Mouse (Mus musculus) megakaryocyte, embryonic 14.5 days (primary cell): ENCODE measurements around the gene Galnt17.

Experiments used
- FLI1 ChIP-seq: IDR thresholded peaks from 2 replicates; pipeline ENCODE4 v1.6.1; 2012; ENCODE audit warnings: low read length, inconsistent platforms, mixed read lengths
- GATA1 ChIP-seq: IDR thresholded peaks from 3 replicates; pipeline ENCODE4 v1.6.1; 2012; ENCODE audit warnings: mixed read lengths, low read length, inconsistent platforms, borderline replicate concordance

DNA sequence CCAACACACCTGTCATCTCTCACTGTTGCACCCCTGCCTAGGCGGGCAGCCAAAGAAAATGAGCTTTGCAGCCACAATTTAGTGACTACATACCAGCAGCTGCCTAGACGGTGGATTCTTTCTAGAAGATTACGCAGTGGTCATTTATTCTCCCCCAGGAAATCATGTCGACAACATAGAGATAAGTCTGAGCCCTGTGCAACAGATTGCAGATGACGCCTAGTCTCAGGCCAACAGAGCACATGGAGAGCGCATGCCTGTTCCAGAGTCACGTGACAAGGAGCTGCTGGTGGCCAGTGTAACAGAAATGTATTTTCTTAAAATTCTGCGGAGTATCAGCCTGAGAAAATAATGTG lies 380.5 kb downstream of the Galnt17 start:
- TF ChIP-seq GATA1 (no peak), FLI1 (no peak)
